Mouse (Mus musculus) forebrain, postnatal 0 days (tissue): ENCODE measurements at regions not wholly inside any gene's neighbourhood (a gene's known extent, or its start where the extent isn't known, plus 50 kb on each side); places are given as distances from the start of the nearest gene placed in this dataset.

Experiments used
- ATAC-seq: fragments of 200-750 bp; cut with Nextera tagmentation; 2 replicates; pipeline ENCODE4 v1.8.0; 2017; ENCODE audit warnings: mild to moderate bottlenecking, moderate library complexity
- DNase-seq: peaks from one replicate; pipeline ENCODE4 v3.0.0-alpha.2; 2015
- H3K27ac ChIP-seq: fragments of 300-500 bp; sonication (generic); 2 replicates; pipeline ENCODE4 v1.5.1; 2014; ENCODE audit warnings: low read depth, mild to moderate bottlenecking, antibody characterized with exemption, low read length, moderate library complexity, mixed read lengths
- H3K27me3 ChIP-seq: fragments of 300-500 bp; sonication (generic); 2 replicates; pipeline ENCODE4 v1.6.1; 2014; ENCODE audit warnings: mild to moderate bottlenecking, low read length, mixed read lengths; ENCODE audit not compliant: insufficient read depth
- H3K36me3 ChIP-seq: fragments of 300-500 bp; sonication (generic); 2 replicates; pipeline ENCODE4 v1.6.1; 2014; ENCODE audit warnings: mild to moderate bottlenecking, moderate library complexity; ENCODE audit not compliant: insufficient read depth
- H3K4me1 ChIP-seq: fragments of 300-500 bp; sonication (generic); 2 replicates; pipeline ENCODE4 v1.6.1; 2014; ENCODE audit warnings: antibody characterized with exemption; ENCODE audit not compliant: insufficient read depth
- H3K4me2 ChIP-seq: fragments of 300-500 bp; sonication (generic); 2 replicates; pipeline ENCODE4 v1.6.1; 2014; ENCODE audit warnings: low read depth, mild to moderate bottlenecking, moderate library complexity
- H3K4me3 ChIP-seq: fragments of 300-500 bp; sonication (generic); 2 replicates; pipeline ENCODE4 v1.5.1; 2014; ENCODE audit warnings: low read depth, low read length, mixed read lengths
- H3K9ac ChIP-seq: fragments of 300-500 bp; sonication (generic); 2 replicates; pipeline ENCODE4 v1.6.1; 2014; ENCODE audit warnings: mild to moderate bottlenecking
- H3K9me3 ChIP-seq: fragments of 300-500 bp; sonication (generic); 2 replicates; pipeline ENCODE4 v1.6.1; 2016; ENCODE audit warnings: low read length
- CTCF ChIP-seq: sonication (generic); IDR thresholded peaks from 2 replicates; pipeline ENCODE4 v1.5.1; 2016; ENCODE audit warnings: antibody characterized with exemption, control low read depth, low read depth
- WGBS: fragments of 180-500 bp; shearing (Covaris S2); extraction: QIAGEN DNeasy Blood & Tissue Kit; methylation state at CpG from one replicate; pipeline ENCODE4 v1.1.7; 2014; 5-methylcytosine and 5-hydroxymethylcytosine counted together

DNA sequence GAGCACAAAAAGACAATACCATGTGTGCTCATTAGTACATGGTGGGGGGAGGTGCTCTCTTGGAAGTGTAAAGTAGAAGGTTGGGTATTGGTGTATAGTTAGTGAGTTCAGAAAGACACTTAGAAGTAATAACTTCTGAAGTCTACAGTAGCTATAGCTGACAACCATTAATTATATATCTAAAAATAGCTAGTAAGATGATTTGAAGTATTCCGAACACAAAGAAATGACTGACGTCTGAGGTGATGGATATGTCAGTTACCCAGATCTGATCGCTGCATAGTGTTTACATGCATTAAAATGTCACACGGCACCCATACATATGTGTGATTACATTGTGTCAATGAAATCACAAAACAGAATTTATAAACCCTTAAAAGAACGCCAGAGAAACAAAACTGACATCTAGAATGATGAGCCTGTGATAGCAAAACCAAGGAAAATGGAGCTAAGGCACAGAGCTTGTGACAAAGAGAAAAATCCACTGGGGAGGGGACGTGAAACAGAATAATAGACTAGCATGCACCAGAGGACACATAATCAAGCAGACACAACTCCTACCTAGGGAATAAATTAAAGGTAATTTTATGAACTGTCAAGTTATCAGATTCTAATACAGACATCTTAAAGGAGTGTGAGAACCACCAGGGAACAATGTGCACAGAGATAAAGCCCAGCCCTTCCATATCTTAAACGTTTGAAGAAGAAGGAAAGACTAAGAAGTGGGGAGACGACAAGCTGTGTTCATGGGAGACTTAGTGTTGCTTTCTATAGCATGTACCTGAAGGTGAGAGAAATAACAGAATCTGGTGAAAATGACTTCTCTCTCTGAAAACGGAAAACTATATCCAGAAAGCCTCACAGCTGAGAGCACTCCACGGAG lies 142.5 kb upstream of the Tmtc1 start:
- no peak for TF ChIP-seq CTCF

GRCm38 (mm10) chr6:148584126-148584525 lies 139.9 kb upstream of the Tmtc1 start:
- Histone ChIP-seq H3K9me3 (no peaks in the 10 kb centered on the region), H3K4me1 (no peaks in the 10 kb centered on the region; the same call in 1 of the 2 replicates), H3K4me2 (no peak overlapping the region), H3K9ac (no peak overlapping the region), H3K4me3 (no peak overlapping the region), H3K27ac (no peak overlapping the region), H3K36me3 (no peaks in the 10 kb centered on the region), H3K27me3 (no peaks in the 10 kb centered on the region)
- WGBS = 80% methylated on average over 2 of the region's 2 CpGs
- ATAC-seq = no peak
- no peak for DNase-seq
- TF ChIP-seq CTCF = no peak

More for the DNA sequence above, 142.5 kb upstream of the Tmtc1 start:
- no peak overlapping the region for H3K9ac ChIP-seq
- DNase-seq (peak; percentile 53), ATAC-seq (peak; percentile 86)
- no peak overlapping the region for H3K4me2 ChIP-seq
- 60% methylated on average over 10 of the region's 10 CpGs for WGBS
- H3K9me3 ChIP-seq = no peaks in the 10 kb centered on the region
- H3K4me3 ChIP-seq = no peak overlapping the region
- H3K36me3 ChIP-seq = no peaks in the 10 kb centered on the region
- H3K4me1 ChIP-seq = no peaks in the 10 kb centered on the region
- no peaks in the 10 kb centered on the region for H3K27me3 ChIP-seq
- H3K27ac ChIP-seq = 0 out of 2 replicates have a peak overlapping the region, but pooled peaks have one; percentile 40

DNA sequence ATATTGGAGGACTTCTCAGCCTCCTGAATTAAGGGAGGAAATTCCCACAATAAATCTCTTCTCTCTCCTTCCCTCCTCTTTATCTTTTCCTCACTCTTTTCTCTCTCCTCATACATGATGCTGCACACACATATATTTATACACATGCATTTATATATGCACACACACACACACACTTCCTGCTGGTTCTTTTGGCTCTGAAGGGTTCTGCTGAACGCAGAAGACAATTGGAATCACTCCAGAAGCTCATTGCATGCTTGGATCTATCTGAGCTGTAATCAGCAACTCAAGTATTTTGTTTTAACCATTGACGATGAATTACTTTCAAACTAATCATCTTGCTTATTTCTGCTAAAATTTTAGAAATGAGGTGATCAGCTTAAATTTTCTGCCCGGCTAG lies 134.1 kb upstream of the Tmtc1 start:
- 25% methylated on average over 3 of the region's 3 CpGs for WGBS
- ATAC-seq (peak; percentile 47), DNase-seq (peak; percentile 58)
- no peak overlapping the region for H3K9ac ChIP-seq
- no peak overlapping the region for H3K4me3 ChIP-seq
- peaks cover 4% of the 10 kb centered on the region; the same call in 1 of the 2 replicates for H3K4me1 ChIP-seq
- H3K27me3 ChIP-seq = no peaks in the 10 kb centered on the region
- H3K9me3 ChIP-seq = no peaks in the 10 kb centered on the region
- H3K27ac ChIP-seq = peak overlapping the region; percentile 35; the same call in 1 of the 2 replicates
- no peak for TF ChIP-seq CTCF
- H3K4me2 ChIP-seq = no peak overlapping the region
- H3K36me3 ChIP-seq = no peaks in the 10 kb centered on the region

GRCm38 (mm10) chr6:148577663-148578062 lies 133.5 kb upstream of the Tmtc1 start:
- ATAC-seq = no peak
- Histone ChIP-seq H3K4me3 (no peak overlapping the region), H3K27me3 (no peaks in the 10 kb centered on the region), H3K9ac (no peak overlapping the region), H3K36me3 (no peaks in the 10 kb centered on the region), H3K4me2 (no peak overlapping the region), H3K27ac (peak overlapping the region; percentile 35), H3K4me1 (peaks cover 4% of the 10 kb centered on the region; the same call in 1 of the 2 replicates), H3K9me3 (no peaks in the 10 kb centered on the region)
- DNase-seq = no peak
- TF ChIP-seq CTCF = no peak
- WGBS = 86% methylated on average over 3 of the region's 3 CpGs

DNA sequence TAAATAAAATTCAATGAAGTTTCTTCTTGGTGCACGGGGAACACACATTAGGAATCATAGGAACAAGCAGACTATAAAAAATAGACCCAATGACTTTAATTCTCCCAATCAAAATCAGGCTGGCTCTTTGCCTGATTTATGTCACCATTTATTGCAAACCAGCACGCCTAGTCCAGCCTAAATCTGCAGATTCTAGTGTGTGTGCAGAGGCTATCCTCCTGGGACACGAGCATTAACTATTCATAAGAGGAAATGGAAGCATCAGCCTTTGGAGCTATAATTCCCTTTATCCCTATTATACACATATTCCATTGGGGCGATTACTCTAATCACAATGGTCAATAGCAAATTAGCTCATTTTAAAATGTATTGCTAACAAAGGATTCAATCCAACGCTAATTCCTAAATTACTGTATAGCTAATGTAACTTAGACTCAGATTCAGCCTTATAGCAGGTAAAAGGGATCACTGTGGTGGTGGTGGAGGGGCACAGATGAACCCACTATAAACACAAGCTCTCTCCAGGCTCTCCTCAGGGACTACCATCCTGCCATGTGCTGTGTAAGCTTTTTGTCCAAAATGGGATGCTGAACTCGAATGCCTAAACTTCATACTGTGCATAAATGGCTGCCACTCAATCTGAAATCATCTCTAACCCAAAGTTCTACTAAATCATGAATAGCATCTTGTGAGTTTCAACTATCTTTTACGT lies 130.7 kb upstream of the Tmtc1 start:
- no peak for ATAC-seq
- no peak for TF ChIP-seq CTCF
- peaks cover 4% of the 10 kb centered on the region; the same call in 1 of the 2 replicates for H3K4me1 ChIP-seq

GRCm38 (mm10) chr6:148572201-148572600 lies 128.0 kb upstream of the Tmtc1 start:
- Histone ChIP-seq H3K9ac (no peak overlapping the region), H3K4me2 (no peak overlapping the region), H3K27ac (no peak overlapping the region), H3K36me3 (no peaks in the 10 kb centered on the region), H3K9me3 (no peaks in the 10 kb centered on the region), H3K27me3 (no peaks in the 10 kb centered on the region), H3K4me3 (no peak overlapping the region), H3K4me1 (no peaks in the 10 kb centered on the region)
- DNase-seq (peak; percentile 62), ATAC-seq (peak; percentile 44; the same call in 1 of the 2 replicates)
- WGBS = 55% methylated on average over 5 of the region's 5 CpGs
- no peak for TF ChIP-seq CTCF

More for the DNA sequence above, 130.7 kb upstream of the Tmtc1 start:
- Histone ChIP-seq H3K4me2 (no peak overlapping the region), H3K4me3 (no peak overlapping the region), H3K36me3 (no peaks in the 10 kb centered on the region), H3K9ac (no peak overlapping the region), H3K27ac (no peak overlapping the region), H3K27me3 (no peaks in the 10 kb centered on the region), H3K9me3 (no peaks in the 10 kb centered on the region)
- DNase-seq = no peak
- WGBS = 74% methylated on average over 7 of the region's 7 CpGs

GRCm38 (mm10) chr6:148571651-148572050 lies 127.5 kb upstream of the Tmtc1 start:
- H3K27me3 ChIP-seq = no peaks in the 10 kb centered on the region
- DNase-seq (peak; percentile 88), ATAC-seq (peak; percentile 96)
- H3K4me1 ChIP-seq = no peaks in the 10 kb centered on the region
- no peak overlapping the region for H3K4me2 ChIP-seq
- H3K4me3 ChIP-seq = no peak overlapping the region
- no peak overlapping the region for H3K9ac ChIP-seq
- H3K36me3 ChIP-seq = no peaks in the 10 kb centered on the region
- H3K27ac ChIP-seq = no peak overlapping the region
- 39% methylated on average over 3 of the region's 3 CpGs for WGBS
- no peak for TF ChIP-seq CTCF
- no peaks in the 10 kb centered on the region for H3K9me3 ChIP-seq
